Mouse (Mus musculus) heart, postnatal 0 days (tissue): ENCODE measurements around the gene Enox1. TPM values are rescaled to one million over a fixed set of nuclear protein-coding genes. Genes with fewer than 3 reads are reported as not detected.

Experiments used
- ATAC-seq: fragments of 200-750 bp; cut with Nextera tagmentation; 2 replicates; pipeline ENCODE4 v1.8.0; 2017; ENCODE audit warnings: low read depth, moderate number of reproducible peaks, moderate library complexity; ENCODE audit not compliant: insufficient read depth
- DNase-seq: peaks from one replicate; pipeline ENCODE4 v3.0.0-alpha.2; 2016; ENCODE audit warnings: low spot score
- H3K27ac ChIP-seq: fragments of 300-500 bp; sonication (generic); 2 replicates; pipeline ENCODE4 v1.5.1; 2014; ENCODE audit warnings: low read depth, mild to moderate bottlenecking
- H3K27me3 ChIP-seq: fragments of 300-500 bp; sonication (generic); 2 replicates; pipeline ENCODE4 v1.6.1; 2014; ENCODE audit warnings: low read length, mixed read lengths; ENCODE audit not compliant: control insufficient read depth, insufficient read depth
- H3K36me3 ChIP-seq: fragments of 300-500 bp; sonication (generic); replicated peaks from 2 replicates; pipeline ENCODE4 v1.6.1; 2014; ENCODE audit warnings: low read length, mixed read lengths; ENCODE audit not compliant: control insufficient read depth, insufficient read depth
- H3K4me1 ChIP-seq: fragments of 300-500 bp; sonication (generic); 2 replicates; pipeline ENCODE4 v1.6.1; 2014; ENCODE audit warnings: antibody characterized with exemption; ENCODE audit not compliant: control insufficient read depth, insufficient read depth
- H3K4me2 ChIP-seq: fragments of 300-500 bp; sonication (generic); 2 replicates; pipeline ENCODE4 v1.6.1; 2014; ENCODE audit warnings: low read depth, mild to moderate bottlenecking, low read length, moderate library complexity
- H3K4me3 ChIP-seq: fragments of 300-500 bp; sonication (generic); 2 replicates; pipeline ENCODE4 v1.5.1; 2014; ENCODE audit warnings: low read depth, low read length
- H3K9ac ChIP-seq: fragments of 300-500 bp; sonication (generic); replicated peaks from 2 replicates; pipeline ENCODE4 v1.6.1; 2014; ENCODE audit warnings: low read depth, low read length, mixed read lengths
- H3K9me3 ChIP-seq: fragments of 300-500 bp; sonication (generic); replicated peaks from 2 replicates; pipeline ENCODE4 v1.6.1; 2016; ENCODE audit warnings: low read length; ENCODE audit not compliant: control insufficient read depth
- CTCF ChIP-seq: IDR thresholded peaks from 2 replicates; pipeline ENCODE4 v1.5.1; 2016; ENCODE audit warnings: antibody characterized with exemption, control low read depth, low read depth
- EP300 ChIP-seq: IDR thresholded peaks from 2 replicates; pipeline ENCODE4 v1.6.1; 2016; ENCODE audit warnings: antibody characterized with exemption, low read depth
- WGBS: fragments of 180-500 bp; shearing (Covaris S2); extraction: QIAGEN DNeasy Blood & Tissue Kit; methylation state at CpG from one replicate; pipeline ENCODE4 v1.1.7; 2014; 5-methylcytosine and 5-hydroxymethylcytosine counted together
- polyA plus RNA-seq: library from polyadenylated mRNA; unstranded; fragments of >200 nt; fragmentation: Nextera tagmentation; extraction: Ambion mirVana; gene quantifications from 2 replicates; pipeline ENCODE4 v1.2.1, GENCODE M21; 2015
- total RNA-seq: library from RNA; depleted of rRNA; stranded (reverse); fragments of >200 nt; gene quantifications from 2 replicates; pipeline ENCODE4 v1.2.3, GENCODE M21; 2014; ENCODE audit warnings: low replicate concordance

The Enox1 gene
- total and polyA plus RNA-seq, 2 experiments from 2014 or later = 0.83 to 2.6 TPM

DNA sequence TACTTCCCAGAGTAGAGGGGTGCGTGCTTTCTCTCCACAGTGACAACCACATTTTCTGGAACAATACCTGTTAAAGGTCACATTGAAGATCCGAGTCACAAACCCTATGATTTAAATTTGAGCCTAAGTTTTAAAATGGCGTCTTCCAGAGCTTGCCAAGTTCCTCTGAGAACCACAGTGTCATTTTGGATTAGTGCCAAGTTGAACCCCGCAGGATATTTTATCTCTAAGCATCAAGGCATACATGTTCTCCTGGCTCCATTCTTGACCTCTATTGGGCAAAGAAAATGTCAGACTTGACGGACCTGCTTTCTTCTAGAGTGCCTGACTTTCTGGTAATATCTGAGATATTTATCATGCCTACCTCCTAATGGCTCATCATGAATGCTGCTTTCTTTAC lies 282.9 kb downstream of the Enox1 start:
- DNase-seq (no peak), ATAC-seq (no peak)
- no peak overlapping the region for H3K27ac ChIP-seq
- WGBS = 61% methylated on average over 5 of the region's 5 CpGs
- H3K4me2 ChIP-seq = no peak overlapping the region
- no peak overlapping the region for H3K4me3 ChIP-seq
- H3K36me3 ChIP-seq = no peaks in the 10 kb centered on the region
- no peaks in the 10 kb centered on the region for H3K9me3 ChIP-seq
- H3K4me1 ChIP-seq = no peaks in the 10 kb centered on the region
- H3K9ac ChIP-seq = no peak overlapping the region
- no peaks in the 10 kb centered on the region for H3K27me3 ChIP-seq
- TF ChIP-seq CTCF = no peak

DNA sequence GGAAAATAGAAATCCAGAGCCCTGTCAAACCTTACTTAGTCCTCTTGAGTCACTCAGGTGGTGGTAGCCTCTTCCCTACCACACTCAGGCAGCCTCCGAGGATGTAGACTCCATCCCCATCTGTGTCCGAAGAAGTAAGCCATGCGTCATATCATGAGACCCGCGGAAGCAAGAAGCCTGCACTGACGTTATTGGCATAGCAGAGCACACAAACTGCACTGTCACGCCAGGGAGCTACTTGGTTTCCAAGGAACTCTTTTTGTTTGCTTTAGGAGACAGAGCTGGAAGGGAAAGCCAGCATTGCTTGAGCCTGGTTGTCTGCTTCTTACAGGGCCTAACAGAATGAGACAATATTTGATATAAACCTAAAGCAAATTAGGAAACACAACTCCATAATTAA lies 284.2 kb downstream of the Enox1 start:
- 86% methylated on average over 7 of the region's 7 CpGs for WGBS

DNA sequence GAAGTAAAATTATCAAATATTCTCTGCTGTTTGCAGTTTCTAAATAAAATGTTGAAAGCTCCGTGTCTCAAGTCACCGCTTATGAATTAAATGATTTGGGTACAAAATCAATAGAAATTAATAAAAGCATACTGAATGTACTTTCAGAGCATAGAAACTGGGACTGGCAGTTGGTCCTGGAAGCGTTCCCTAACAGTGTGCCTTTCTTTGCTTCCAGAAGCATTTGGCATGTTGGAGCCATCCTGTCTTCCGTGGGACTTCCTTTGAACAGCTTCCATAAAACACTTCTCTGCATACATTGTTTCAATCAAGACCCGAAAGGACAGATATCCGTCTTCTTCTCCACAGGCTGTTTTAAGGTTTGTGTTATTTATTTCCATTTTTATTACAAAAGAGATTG lies 285.0 kb downstream of the Enox1 start:
- DNase-seq (no peak), ATAC-seq (no peak)
- no peak overlapping the region for H3K4me2 ChIP-seq
- H3K27me3 ChIP-seq = no peaks in the 10 kb centered on the region
- no peak for TF ChIP-seq CTCF
- no peak overlapping the region for H3K9ac ChIP-seq
- no peak overlapping the region for H3K27ac ChIP-seq
- no peaks in the 10 kb centered on the region for H3K4me1 ChIP-seq
- H3K9me3 ChIP-seq = no peaks in the 10 kb centered on the region
- no peak overlapping the region for H3K4me3 ChIP-seq
- no peaks in the 10 kb centered on the region for H3K36me3 ChIP-seq
- 86% methylated on average over 6 of the region's 6 CpGs for WGBS

More for the DNA sequence above, 284.2 kb downstream of the Enox1 start:
- ATAC-seq (no peak), DNase-seq (no peak)
- H3K27me3 ChIP-seq = no peaks in the 10 kb centered on the region
- H3K9ac ChIP-seq = no peak overlapping the region
- H3K36me3 ChIP-seq = no peaks in the 10 kb centered on the region
- no peak overlapping the region for H3K27ac ChIP-seq
- no peak for TF ChIP-seq CTCF
- TF ChIP-seq EP300 = no peak
- H3K4me1 ChIP-seq = no peaks in the 10 kb centered on the region
- no peak overlapping the region for H3K4me2 ChIP-seq
- H3K4me3 ChIP-seq = no peak overlapping the region
- H3K9me3 ChIP-seq = no peaks in the 10 kb centered on the region

DNA sequence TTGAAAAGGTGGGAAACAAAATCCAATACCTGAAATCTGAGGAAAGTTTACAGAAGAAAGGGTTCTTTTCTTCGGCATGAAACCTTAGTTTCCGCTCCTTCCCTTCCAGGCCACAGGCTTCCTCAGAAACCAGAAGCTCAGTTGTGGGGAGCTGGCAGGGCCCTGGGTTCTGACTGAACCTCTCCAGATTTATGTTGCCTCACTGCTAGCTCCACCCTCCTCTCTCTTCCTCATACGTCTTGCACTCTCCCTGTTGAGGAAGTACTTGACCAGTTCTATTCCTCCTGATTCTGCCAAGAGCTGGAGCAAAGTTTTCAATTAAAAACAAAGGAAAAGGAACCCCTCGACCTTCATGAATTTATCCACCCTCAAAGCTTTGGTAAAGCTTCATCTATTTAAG lies 291.4 kb downstream of the Enox1 start:
- Histone ChIP-seq H3K4me1 (no peaks in the 10 kb centered on the region), H3K9ac (no peak overlapping the region), H3K4me3 (no peak overlapping the region), H3K9me3 (no peaks in the 10 kb centered on the region), H3K4me2 (no peak overlapping the region), H3K27me3 (no peaks in the 10 kb centered on the region), H3K36me3 (no peaks in the 10 kb centered on the region), H3K27ac (no peak overlapping the region)
- ATAC-seq (no peak), DNase-seq (no peak)
- WGBS = 62% methylated on average over 4 of the region's 4 CpGs
- TF ChIP-seq EP300 (no peak), CTCF (no peak)

DNA sequence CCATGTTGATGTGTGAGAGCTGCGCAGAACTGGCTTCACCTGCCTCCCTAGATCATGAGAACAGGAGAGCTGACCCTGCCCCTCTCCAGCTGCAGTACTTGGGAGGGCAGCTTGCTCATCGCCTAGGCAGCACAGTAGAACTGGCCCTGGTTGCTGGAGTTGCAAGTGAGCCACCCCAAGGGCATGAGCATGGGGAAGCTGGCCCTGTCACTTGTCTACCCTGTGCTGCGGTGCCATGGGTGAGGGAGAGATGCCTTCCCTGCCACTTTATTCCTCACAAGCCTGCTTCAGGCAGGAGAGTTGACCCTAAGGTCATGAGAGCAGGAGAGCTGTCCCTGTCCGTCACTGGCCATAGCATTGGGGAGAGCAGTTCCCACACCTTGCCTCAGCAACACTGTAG lies 295.4 kb downstream of the Enox1 start:
- WGBS = 87% methylated on average over 4 of the region's 4 CpGs
- H3K27me3 ChIP-seq = no peaks in the 10 kb centered on the region
- no peak overlapping the region for H3K4me2 ChIP-seq
- no peaks in the 10 kb centered on the region for H3K9me3 ChIP-seq
- ATAC-seq (no peak), DNase-seq (no peak)
- no peak for TF ChIP-seq EP300
- no peak for TF ChIP-seq CTCF
- H3K4me3 ChIP-seq = no peak overlapping the region
- no peak overlapping the region for H3K9ac ChIP-seq
- no peaks in the 10 kb centered on the region for H3K36me3 ChIP-seq
- peaks cover 10% of the 10 kb centered on the region; the same call in 1 of the 2 replicates for H3K4me1 ChIP-seq
- no peak overlapping the region for H3K27ac ChIP-seq

DNA sequence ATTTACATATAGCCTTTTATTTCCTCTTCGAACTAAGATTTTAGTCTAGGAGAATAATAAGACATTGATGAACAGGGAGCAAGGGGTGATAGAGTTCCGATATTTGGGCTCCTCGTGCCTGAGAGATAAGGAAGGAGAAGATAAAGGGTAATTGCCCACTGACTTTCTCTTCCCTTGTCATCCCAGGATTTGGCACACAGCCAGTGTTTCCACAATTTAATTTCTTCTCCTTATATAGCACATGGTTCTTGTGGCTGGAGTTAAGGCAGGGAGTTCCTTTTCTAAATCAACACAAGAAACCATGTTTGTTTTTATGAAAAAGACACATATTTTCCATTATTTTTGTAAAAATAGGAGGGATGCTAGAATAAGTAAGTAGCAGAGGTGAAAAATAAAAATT lies 299.5 kb downstream of the Enox1 start:
- H3K27ac ChIP-seq = no peak overlapping the region
- H3K9me3 ChIP-seq = no peaks in the 10 kb centered on the region
- TF ChIP-seq EP300 (no peak), CTCF (no peak)
- WGBS = 34% methylated on average over 3 of the region's 3 CpGs
- no peaks in the 10 kb centered on the region for H3K27me3 ChIP-seq
- no peak overlapping the region for H3K4me3 ChIP-seq
- no peak for DNase-seq
- no peak overlapping the region for H3K4me2 ChIP-seq
- no peak for ATAC-seq
- no peaks in the 10 kb centered on the region for H3K36me3 ChIP-seq
- H3K4me1 ChIP-seq = peaks cover 20% of the 10 kb centered on the region; the same call in 1 of the 2 replicates
- H3K9ac ChIP-seq = no peak overlapping the region
